Mouse (Mus musculus): Measurements from ENCODE around the gene Mreg.

DNA sequence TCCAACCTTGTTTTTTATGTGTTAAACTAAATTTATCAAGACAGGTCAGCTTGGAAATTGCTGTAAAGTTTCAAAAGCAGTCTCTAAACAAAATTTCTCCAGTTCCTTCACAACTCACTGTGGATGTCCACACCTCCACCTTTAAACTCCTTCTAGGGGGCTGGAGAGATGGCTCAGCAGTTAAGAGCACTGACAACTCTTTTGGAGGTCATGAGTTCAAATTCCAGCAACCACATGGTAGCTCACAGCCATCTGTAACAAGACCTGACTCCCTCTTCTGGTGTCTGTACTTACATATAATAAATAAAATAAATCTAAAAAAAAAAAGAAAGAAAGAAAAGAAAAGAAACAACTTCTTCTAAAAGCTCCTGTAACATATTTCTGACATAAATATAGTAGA, 67.1 kb downstream of the Mreg start:
- no peak for TF ChIP-seq ZC3H11A (IDR thresholded peaks at IDR 0.05; ENCODE audit: borderline replicate concordance, low read depth, low read length)
- no peak for TF ChIP-seq HCFC1 (IDR thresholded peaks at IDR 0.05; ENCODE audit: borderline replicate concordance, insufficient read depth, low read length)
